Mouse (Mus musculus): ENCODE data around the gene Fbn1.
A peak's percentile ranks its signal among the peaks of the same experiment; 100 is the strongest.

Gene Fbn1

DNA sequence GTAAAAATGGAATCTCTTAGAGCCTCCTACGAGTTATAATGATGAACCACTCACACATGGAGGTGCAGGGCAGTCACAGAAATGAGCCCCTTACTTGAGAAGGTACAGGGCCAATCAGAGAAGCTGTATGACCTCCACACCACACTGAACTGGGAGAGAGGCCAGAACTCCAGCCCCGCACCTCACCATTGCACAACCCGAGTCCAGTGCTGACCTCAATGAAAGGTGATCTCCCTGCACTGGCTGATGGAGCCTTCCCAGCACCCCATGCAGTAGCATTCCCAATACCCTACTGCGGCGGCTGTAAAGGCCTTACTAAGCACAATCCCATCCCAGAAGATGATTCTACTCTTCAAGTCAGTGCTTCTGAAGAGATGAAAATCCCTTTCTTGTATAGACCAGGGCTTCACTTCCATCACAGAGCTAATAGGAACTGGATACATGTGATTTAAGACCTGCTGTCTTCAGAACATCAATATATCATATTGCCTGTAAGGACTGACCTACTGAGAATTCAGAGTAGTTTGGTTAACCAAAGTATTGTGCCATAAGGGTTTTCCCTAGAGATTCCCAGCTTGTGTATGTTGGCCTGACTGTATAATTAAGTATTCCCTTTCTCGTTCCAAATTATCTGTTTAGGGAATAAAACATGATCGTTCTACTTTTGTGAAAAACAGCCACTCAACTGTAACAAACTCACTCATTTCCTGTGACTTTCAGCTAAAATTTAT lies 182.5 kb downstream of the Fbn1 start:
- DNase-seq, result no peak

DNA sequence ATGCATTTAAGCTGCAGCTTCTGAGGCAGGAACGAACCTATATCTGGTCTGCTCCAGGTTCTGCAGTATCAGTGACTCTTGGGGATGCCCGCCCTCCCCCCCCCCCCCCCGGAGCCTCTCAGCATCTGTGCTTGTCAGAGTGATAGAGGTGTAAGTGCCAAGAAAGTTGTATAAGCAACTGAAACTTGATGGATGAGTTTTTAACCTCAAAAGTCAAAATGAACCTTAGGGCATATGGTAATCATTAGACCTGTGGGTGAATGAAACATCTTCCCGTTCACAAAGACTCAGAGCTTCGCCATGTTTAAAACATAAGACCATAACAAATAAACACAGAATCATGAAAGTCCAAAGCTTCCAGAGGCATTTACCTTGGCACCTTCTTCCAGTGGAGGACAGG lies 183.3 kb downstream of the Fbn1 start:
- DNase-seq, result no peak

DNA sequence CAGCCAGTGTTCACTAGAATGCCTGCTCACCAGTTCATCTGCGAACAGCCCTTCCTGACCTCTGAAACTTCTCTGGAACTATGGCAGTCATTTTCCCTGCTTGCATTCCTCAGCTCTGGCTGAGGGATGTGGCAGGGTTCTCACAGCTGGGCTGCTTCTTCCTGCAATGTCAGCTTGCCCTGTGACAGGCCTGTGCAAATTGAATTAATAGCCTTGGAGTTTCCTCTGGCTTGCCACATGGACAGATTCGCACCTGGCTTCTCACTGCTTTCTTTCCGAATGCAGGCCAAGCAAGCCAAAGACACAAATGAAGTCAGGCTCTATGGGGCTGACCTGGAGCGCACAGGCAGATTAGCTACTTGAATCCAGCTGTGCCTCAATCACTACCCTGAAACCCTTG lies 184.4 kb downstream of the Fbn1 start:
- peak; percentile 19 for DNase-seq

DNA sequence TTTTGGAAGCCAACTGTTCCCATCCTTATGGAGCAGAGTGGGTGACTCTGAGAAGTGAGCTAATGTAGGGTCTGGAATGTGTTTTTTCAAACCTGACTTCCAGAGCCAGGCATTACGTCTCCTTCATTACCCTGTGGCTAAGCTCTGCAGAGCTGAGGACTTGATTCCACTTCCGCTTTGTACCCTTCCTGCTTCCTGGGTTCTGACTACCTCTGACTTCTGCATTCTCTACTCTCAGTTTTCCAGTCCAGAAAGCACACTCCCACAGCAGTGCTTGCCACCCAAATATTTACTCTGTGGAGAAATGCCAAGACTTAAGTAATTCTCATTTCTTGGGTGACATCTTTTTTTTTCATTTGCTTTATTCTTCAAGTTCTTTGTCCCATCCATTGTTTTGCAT lies 185.2 kb downstream of the Fbn1 start:
- no peak for DNase-seq

DNA sequence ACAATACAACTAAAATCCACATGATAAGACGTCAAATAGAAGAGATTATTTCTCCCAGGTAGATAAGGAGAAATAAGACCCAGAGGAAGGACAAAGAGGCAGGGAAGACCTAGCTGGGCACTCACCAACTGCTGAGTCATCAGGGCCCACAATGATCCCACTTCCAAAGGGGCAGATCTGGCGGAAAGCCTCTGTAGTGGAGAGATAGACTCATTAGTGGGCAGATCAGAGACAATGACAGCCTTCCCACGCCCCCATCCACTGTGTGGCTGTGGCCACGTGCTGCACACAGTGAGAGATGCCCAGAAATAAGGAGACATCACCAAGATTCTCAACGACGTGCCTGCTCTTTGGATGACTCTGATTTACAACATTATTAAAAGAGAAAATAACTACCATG lies 186.7 kb downstream of the Fbn1 start:
- no peak for DNase-seq

DNA sequence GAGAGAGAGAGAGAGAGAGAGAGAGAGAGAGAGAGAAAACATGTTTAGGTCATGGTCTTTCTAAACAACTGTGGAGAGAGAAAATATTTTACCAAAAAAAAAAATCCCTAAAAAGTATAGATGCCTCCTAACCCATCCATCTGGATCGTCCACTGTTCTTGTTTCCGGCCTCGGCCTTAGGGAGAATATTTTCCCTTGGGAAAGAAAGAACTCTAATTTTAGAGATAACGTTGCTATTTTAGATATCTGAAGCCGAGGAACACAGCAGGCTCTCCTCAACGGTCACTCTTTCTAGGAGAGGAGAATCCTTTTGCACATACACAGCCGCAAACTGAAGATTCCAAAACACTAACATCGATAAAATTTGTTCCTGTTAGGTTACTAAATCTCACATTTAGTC lies 188.1 kb downstream of the Fbn1 start:
- DNase-seq, result no peak

DNA sequence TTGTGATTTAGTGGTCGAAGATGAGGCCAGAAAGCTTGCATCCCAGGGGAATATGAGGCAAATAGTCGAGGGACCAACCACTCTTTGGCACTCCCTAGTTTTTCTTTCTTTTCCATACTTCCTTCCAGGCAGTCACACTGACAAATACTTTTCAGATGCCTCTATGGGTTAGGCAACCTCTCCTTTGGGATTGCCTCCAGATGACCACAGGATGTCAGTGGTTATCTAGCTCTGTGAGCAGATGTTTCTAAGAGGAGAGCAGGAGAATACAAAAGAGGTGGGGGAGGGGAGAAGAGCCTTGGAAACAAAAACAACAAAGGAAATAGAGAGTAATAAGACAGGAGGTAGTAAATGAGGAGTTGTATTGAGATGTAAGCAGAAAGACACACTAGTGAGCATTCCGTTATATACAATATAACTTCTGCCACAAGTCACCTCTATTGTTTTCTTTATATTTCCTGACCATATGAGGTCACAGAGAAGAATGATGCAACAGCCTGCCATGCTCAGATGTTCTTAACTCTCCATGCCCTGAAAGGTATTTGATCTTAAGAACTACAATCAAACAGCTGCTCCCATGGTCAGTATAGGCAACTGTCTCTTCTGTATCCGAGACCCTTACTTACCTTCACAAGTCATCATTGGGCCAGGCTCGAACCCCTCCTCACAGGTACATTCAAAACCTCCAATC lies 189.3 kb downstream of the Fbn1 start:
- DNase-seq, result no peak

DNA sequence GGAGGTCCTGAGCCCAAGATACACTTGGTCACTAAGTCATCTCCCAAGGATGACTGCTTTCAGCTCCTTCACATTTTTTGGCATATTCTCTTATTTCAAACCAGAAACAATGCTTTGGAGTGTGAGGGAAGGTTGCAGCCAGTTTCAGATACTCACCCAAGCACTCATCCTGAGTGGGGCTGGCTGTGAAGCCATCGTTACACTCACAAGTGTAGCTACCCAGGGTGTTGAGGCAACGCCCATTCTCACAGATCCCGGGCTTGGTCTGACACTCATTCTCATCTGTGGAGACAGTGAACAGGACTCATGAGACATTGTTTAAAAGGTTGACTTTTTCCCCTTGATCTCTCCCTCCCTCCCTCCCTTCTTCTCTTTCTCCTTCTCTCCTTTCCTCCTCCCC lies 192.6 kb downstream of the Fbn1 start:
- DNase-seq, result no peak

DNA sequence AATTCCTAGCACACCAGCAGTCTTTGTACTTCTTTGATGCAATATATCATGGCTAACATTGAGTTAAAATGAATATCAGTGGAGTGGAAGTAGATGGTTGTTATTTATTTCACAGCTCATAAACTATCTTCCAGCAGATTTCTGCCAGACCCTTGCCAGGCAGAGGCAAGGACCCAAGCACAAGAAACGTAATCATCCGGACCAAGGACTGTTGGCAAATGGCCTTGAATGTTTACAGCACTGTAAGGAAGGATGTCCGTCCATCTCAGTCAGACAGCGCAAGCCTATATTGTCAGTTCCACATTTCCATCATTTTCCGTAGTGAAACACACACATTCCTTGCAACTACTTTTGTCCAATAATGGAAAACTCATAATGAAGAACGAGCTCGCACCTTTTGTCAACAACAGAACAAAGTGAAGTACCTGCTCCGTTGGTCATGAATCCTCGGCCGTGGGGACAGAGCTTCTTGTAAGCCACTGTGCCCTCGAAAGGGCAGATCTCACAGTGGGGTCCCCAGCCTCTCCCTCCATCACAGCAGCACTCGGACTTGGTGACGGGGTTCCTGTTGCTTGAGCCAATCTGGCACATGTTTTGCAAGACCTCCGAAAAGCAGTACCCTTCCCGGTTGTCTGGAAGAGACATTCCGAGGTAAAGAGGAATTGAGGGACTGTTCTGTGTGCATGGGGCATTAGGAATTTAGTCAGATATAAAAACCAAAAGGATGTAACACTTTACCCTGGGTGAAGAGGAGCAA lies 193.4 kb downstream of the Fbn1 start:
- DNase-seq, result no peak

DNA sequence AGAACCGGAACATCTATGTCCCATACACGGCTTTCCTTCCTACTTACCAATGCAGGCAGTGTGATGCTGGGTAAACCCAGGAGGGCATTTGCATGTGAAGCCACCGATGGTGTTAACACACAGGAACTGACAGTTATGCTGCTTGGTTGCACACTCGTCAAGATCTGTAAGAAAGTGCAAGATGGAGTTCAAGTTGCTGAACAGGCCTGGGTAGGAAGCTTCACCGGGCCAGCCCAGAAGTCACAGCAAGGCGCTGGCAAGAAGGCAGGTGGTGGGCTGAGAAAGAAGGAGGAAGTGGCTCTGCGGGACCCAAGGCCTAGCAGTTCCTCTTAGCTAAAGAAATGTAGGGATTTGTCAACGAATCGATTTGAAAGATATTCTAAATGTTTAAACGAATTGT lies 198.1 kb downstream of the Fbn1 start:
- no peak for DNase-seq

DNA sequence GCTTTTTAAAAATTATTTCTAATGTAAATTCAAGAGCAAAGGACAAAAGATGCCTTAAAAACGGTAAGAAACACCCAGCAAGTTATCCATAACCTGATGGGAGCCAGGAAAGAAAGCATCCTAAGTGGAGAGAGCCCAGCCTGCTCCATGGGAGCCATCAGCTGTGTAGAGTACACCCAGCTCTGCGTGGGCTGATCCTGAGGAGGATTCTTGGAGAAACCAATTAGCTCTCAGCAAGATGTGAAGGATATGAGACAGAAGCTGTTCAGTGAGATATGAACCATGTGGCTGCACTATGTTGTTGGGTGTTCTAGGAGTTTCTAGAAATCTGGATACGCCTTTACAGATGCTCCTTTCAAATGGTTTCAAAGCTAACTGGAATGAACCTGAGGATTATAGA lies 202.1 kb downstream of the Fbn1 start:
- DNase-seq, result no peak

DNA sequence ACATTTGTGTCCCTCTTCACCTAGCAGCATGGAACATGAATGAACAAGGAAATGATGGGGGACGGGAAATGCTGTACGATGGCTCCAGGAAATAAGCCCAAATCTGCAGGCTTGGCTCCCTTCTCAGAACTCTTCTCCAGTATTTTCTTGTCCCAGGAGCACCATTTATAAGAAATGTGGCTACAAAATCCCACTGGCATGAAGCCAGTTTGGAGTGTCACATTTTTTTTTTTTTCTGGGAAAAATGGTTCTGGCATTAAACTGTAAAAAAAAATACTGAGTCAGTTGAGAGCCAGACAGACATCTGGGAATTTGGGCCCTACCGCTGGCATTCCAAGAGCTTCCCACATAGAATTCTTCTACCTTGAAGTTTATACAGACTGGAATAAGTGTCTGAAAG lies 203.0 kb downstream of the Fbn1 start:
- no peak for DNase-seq

DNA sequence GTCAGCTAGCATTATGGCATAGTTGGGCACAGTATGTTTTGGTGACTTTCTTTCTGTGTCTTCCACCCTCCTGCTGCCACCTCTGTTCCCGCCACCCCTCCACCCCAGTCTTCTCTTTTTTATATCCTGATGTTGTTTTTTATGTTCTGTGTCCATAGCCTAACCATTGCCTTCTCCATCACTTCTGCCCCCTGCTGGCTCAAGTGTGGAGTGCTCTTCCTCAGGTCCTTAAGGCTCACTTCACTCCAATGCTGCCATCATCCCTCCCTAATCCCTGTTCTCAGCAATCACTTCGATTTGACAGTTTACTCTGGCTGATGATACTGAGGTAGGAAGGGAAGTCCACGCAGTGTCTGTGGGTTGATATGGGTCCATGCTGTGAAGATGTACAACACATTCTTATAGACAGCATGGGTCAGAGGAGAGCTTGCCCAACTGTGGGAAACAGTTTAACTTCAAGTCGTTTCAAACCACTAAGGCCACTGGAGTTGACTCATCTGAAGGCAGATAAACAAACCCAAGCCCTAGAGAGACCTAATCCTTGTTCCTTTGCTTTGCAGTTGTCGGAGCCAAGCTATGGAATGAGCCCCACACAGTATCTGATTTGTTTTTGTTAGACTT lies 203.9 kb downstream of the Fbn1 start:
- DNase-seq, result no peak

DNA sequence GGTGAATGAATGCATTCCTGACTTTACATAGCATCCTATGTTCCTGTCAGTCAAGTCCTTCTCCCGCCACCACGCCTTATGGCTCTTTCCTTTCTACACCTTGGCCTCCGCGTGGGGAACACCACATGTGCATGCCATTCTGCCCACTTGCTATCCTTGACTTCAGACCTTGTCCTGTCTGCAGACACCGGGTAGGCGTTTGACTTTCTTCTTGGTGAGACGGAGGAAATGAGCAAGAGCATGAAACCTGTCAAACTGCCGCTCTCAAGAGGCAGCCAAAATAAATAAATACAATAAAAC lies 205.2 kb downstream of the Fbn1 start:
- DNase-seq, result no peak

DNA sequence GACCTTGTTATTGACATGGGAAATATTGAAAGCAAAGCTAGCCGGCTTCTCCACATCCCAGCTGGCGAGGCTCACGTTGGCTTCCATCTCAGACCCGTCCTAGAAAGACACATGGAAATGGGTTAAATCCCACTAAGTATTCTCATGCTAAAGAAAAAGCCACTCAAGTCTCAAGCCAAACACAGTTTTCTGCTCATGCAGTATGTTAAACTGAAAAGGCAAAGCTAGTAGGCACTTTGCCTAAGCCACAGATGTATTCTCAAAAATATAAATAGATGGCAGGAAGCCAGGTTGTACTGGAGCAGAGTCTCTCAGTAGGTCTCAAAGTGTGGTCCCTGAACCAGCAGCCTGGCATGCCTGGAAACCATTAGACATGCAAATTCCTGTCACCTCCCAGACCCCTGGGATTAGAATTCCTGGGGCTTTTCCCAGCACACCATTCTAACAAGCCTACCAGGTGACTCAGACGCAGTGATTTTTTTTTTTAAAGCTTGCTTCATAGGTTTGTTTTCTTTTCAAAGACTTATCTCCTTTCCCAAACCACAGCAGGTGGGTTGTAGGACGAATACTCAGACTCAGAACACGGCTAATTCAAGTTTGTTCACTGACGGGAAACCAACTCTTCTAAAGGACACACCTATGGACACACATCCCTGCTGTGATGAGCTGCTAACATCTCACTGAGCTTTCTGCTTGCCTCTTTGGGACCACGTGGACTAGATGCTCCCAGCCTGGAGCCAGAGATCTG lies 205.7 kb downstream of the Fbn1 start:
- DNase-seq, result no peak

DNA sequence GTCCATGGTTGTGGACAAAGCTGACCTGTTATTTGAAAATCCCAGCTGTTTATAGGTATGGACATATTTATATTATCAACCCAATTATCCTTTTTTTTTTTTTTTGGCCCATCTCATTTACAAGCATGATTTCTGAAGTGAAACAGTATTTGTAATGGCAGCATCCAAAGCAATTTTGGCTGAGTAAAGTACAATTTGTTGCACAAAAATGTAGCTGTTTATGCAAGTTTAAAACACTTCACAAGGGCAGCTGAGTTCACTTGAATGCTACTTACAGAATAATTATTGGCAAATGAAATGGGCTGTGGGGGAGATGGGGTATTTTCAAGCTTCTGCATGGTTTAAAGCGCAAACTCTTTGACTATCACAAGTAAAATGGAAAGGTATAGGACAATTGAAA lies 209.0 kb downstream of the Fbn1 start:
- no peak for DNase-seq

DNA sequence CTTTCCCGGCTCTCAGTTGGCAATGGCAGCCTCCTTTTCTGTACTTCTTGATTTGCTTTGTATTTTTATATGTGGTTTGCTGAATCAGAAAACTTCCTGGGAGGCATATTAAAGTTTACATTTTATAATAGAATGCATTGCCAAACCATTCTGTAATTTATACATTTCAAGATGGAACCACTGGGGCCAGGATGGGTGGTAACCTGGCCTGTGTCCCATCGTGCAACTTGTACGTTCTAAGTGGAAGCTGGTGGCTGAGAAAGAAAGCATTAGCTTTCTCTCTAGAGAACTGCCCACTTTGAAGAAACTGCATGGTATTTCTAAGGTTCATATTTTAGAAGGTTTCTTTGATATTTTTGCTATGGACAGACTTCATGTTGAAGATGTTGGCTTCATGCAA lies 212.3 kb downstream of the Fbn1 start:
- no peak for DNase-seq

DNA sequence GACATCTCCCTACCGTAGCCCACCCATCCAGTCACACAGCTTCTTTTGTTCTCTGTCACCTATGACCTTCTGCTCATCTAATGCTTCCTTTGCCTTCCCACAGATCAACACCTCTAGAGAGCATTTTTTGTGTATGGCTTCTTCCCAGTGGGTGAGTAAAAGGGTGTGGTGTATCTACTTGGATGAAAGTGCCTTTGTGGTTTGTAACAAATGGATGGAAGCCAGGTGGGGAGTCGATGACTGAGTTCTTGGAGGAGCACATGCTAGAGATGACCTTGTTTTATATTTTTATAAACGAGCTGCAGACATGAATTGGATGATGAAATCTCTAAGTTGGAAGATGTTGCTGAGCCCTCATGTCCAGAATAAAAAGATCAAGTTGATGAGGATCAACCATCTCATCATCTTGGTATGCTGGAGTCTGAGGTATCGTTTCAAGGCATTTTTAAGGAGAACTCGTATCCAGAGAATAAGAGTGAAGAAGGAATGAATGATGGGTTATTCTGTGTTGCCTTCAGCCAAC lies 213.8 kb downstream of the Fbn1 start:
- no peak for DNase-seq

DNA sequence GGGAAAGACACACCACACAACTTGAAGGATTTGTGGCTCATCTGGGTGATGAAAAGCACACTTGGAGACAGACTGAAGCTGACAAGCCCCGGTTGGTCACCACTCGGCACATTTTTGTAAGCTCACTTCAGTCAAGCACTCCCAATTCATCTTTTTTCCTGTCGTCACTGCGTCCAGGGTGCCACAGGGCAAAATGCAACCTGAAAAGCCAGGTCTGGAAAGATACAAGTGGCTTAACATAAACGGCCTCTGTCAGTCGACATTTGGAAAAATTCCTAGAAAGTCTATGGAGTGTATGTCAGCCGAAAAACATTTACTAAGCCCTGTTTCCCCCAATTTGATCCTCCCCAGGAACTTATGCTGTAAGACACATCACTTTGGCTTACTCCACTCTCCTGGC lies 215.2 kb downstream of the Fbn1 start:
- no peak for DNase-seq

DNA sequence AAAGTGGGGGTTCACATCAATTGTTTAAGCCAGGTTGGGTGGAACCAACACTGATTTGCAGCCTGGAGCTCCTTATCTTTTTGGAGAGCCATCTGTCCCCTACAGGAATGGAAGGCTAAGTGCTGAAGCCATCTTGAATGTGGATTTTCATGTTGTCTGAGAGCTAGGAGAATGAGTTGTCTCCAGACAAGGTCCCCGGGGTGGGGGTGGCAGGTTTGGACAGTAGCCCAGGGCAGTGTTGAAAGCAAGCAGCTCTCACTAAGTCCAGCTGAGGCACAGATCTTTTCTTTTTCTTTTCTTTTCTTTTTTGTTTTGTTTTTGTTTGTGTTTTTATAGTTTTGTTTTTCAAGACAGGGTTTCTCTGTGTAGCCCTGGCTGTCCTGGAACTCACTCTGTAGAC lies 216.7 kb downstream of the Fbn1 start:
- DNase-seq, result no peak

DNA sequence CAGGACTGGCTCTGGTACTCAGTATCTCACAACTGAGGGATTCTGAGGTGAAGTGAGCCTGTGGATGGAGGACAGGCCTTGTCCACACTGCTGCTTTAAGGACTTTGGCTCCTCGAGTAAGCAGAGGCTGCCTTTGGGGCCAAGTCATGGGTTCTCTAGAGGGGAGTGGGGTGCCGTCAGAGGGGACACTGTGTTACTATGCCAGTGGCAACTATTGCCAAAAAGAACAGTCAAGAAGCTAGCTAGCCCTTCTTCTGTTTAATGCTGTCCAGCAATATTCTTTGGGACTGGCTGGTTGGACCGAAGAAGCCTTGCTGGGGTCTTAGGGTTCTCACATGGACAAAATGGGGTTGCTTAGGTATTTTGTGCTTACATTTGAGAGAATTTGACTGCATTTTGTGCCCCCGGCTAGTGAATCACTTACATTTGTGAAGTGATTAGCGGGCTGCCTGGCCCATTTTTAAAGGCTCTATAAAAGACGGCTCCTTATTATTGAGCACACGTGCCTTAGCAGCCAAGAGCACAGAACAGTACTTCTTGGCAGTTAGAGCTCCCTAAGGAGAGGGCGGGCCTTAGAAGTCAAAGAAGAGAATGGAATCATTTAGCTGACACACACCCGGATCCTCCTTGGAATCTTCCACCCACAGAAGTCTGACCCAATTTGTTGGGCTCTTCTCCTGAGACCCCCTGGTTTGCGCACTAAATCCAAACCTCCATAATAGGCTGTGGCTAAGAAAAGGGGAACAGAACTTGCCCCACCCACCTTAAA lies 217.4 kb downstream of the Fbn1 start:
- DNase-seq, result no peak

DNA sequence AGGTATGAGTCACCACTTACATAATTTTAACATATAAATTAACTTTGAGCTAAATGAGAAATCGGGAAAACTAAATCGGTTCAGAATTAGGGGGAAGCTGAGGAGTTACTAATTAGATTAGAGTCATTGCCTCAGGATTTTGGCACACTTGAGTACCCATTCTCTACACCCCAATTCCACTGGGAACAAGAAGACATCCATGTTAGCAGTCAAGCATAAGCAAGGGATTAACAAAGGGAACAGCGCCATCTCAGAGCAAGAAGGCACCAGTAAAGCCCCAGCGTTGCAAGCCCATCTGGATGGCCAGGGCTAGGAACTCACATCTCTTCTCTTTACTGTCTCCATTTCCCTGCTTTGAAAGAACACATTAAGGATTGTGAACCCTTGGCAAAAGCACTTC lies 222.0 kb downstream of the Fbn1 start:
- DNase-seq, result no peak
